Comparison of ENCODE assay signal across 22 mouse cellular contexts in genomic region chr1:128706167-128706566, GRCm38 (mm10).
A peak's percentile ranks its signal among the peaks of the same experiment; 100 is the strongest.
DNase-seq lines count a peak whose midpoint lies in the region; ATAC-seq and TF ChIP-seq lines count a peak whose summit lies in the region.
"Had no signal": no experiment of that assay in that cellular context is flagged by ENCODE, and none has a peak within 500 bp of the region (broad histone marks: within the 10 kb centered on the region; RNA-seq: fewer than 3 reads in every experiment).

No protein-coding gene starts in this region.

- no peak overlapping the region for H3K4me2 ChIP-seq in midbrain, embryonic 16.5 days (ENCODE audit: low read length)
- H3K4me2 ChIP-seq in CH12.LX (ENCODE audit: insufficient read depth, low read depth, poor library complexity, severe bottlenecking): no peak overlapping the region
- no peak overlapping the region for H3K4me2 ChIP-seq in hindbrain, embryonic 11.5 days (replicated peaks; ENCODE audit: low read depth, low read length)
- H3K4me2 ChIP-seq: embryonic facial prominence, embryonic 12.5 days; forebrain, embryonic 13.5 days; forebrain, embryonic 15.5 days had no signal

- no peaks in the 10 kb centered on the region for H3K36me3 ChIP-seq in midbrain, embryonic 10.5 days
- no peaks in the 10 kb centered on the region for H3K36me3 ChIP-seq in midbrain, embryonic 16.5 days (ENCODE audit: control insufficient read depth, insufficient read depth, low read length)
- H3K36me3 ChIP-seq in CH12.LX (replicated peaks in 1 of 2; ENCODE audit: control insufficient read depth in 1 of 2, insufficient read depth in 1 of 2, low read length in 1 of 2): no peaks in the 10 kb centered on the region
- no peaks in the 10 kb centered on the region for H3K36me3 ChIP-seq in small intestine, adult 2 months (ENCODE audit: control insufficient read depth, insufficient read depth, low read length)
- H3K36me3 ChIP-seq in hindbrain, embryonic 11.5 days (ENCODE audit: control insufficient read depth, insufficient read depth, low read length): no peaks in the 10 kb centered on the region
- H3K36me3 ChIP-seq: embryonic facial prominence, embryonic 10.5 days; embryonic facial prominence, embryonic 12.5 days; forebrain, embryonic 15.5 days; G1E had no signal

- in situ Hi-C loops in CH12.LX (cut with MboI; ENCODE audit: low pct_ligation_motif_present, low pct_unique_long_range_greater_than_20kb, low sequenced_read_pairs): no loop called here

- 85% methylated on average over 2 of the region's 2 CpGs for WGBS in midbrain, embryonic 10.5 days
- 89% methylated on average over 2 of the region's 2 CpGs for WGBS in midbrain, embryonic 16.5 days
- 59% methylated on average over 2 of the region's 2 CpGs for WGBS in bone marrow, adult 2 months
- 78% methylated on average over 2 of the region's 2 CpGs for WGBS in small intestine, adult 2 months
- 85% methylated on average over 2 of the region's 2 CpGs for WGBS in hindbrain, embryonic 11.5 days

- no peaks in the 10 kb centered on the region for H3K27me3 ChIP-seq in midbrain, embryonic 10.5 days (ENCODE audit: low read depth, poor library complexity, severe bottlenecking)
- H3K27me3 ChIP-seq in midbrain, embryonic 16.5 days (ENCODE audit: control insufficient read depth, insufficient read depth, low read depth, low read length): no peaks in the 10 kb centered on the region
- H3K27me3 ChIP-seq in CH12.LX (replicated peaks): no peaks in the 10 kb centered on the region
- H3K27me3 ChIP-seq in small intestine, adult 2 months (ENCODE audit: control insufficient read depth, insufficient read depth, low read length): no peaks in the 10 kb centered on the region
- H3K27me3 ChIP-seq in hindbrain, embryonic 11.5 days (ENCODE audit: control insufficient read depth, insufficient read depth, low read length): no peaks in the 10 kb centered on the region
- H3K27me3 ChIP-seq: embryonic facial prominence, embryonic 12.5 days; forebrain, embryonic 13.5 days; forebrain, embryonic 15.5 days had no signal

- DNase-seq in midbrain, embryonic 10.5 days (ENCODE audit: low spot score): no peak
- no peak for DNase-seq in CH12.LX (ENCODE audit: extremely low read depth)
- no peak for DNase-seq in hindbrain, embryonic 11.5 days (ENCODE audit: low spot score)
- no peak for DNase-seq in Muller cell, postnatal 12 days (ENCODE audit: inconsistent ontology term)
- DNase-seq in layer of hippocampus, adult 9-11 months: no peak
- DNase-seq: adrenal gland, adult 2 months; adrenal gland, postnatal 10 days; adrenal gland, postnatal 25 days; cerebellum, adult 11-12 months; cerebellum, adult 2 months; cerebellum, adult 9-10 months; cerebellum, postnatal 10 days; cerebellum, postnatal 25 days; forebrain, postnatal 0 days had no signal

- no peak for TF ChIP-seq EP300 in CH12.LX (IDR thresholded peaks at IDR 0.05; ENCODE audit: low read length)

- H3K4me3 ChIP-seq in midbrain, embryonic 10.5 days: no peak overlapping the region
- H3K4me3 ChIP-seq in midbrain, embryonic 16.5 days (ENCODE audit: low read depth, low read length): no peak overlapping the region
- H3K4me3 ChIP-seq in CH12.LX (replicated peaks in 1 of 3; ENCODE audit: low read depth in 2 of 3, low read length in 2 of 3, poor library complexity in 1 of 3): no peak overlapping the region
- H3K4me3 ChIP-seq in bone marrow, adult 2 months (replicated peaks; ENCODE audit: control insufficient read depth, low read depth, low read length): no peak overlapping the region
- no peak overlapping the region for H3K4me3 ChIP-seq in small intestine, adult 2 months (ENCODE audit: low read depth, low read length)
- H3K4me3 ChIP-seq in hindbrain, embryonic 11.5 days (ENCODE audit: low read depth, low read length): no peak overlapping the region
- H3K4me3 ChIP-seq: embryonic facial prominence, embryonic 10.5 days; embryonic facial prominence, embryonic 12.5 days; forebrain, embryonic 13.5 days; forebrain, embryonic 15.5 days had no signal

- no peaks in the 10 kb centered on the region for H3K9me3 ChIP-seq in midbrain, embryonic 10.5 days (replicated peaks)
- no peaks in the 10 kb centered on the region for H3K9me3 ChIP-seq in midbrain, embryonic 16.5 days (replicated peaks; ENCODE audit: control insufficient read depth, low read length, poor library complexity, severe bottlenecking)
- H3K9me3 ChIP-seq in CH12.LX (replicated peaks; ENCODE audit: low read length): no peaks in the 10 kb centered on the region
- no peaks in the 10 kb centered on the region for H3K9me3 ChIP-seq in hindbrain, embryonic 11.5 days (ENCODE audit: control insufficient read depth, low read length)
- H3K9me3 ChIP-seq: embryonic facial prominence, embryonic 10.5 days; embryonic facial prominence, embryonic 12.5 days; forebrain, embryonic 13.5 days; forebrain, embryonic 15.5 days had no signal

- TF ChIP-seq POLR2A in CH12.LX (IDR thresholded peaks at IDR 0.05; ENCODE audit: low read depth, low read length): no peak
- TF ChIP-seq POLR2A in bone marrow, adult 2 months (IDR thresholded peaks at IDR 0.05; ENCODE audit: borderline replicate concordance, control insufficient read depth, low read depth, low read length): no peak
- no peak for TF ChIP-seq POLR2A in small intestine, adult 2 months (IDR thresholded peaks at IDR 0.05; ENCODE audit: low read depth, low read length)

- 0 out of 2 replicates have a peak overlapping the region, but pooled peaks have one; percentile 7 for H3K27ac ChIP-seq in midbrain, embryonic 10.5 days (replicated peaks)
- no peak overlapping the region for H3K27ac ChIP-seq in midbrain, embryonic 16.5 days (ENCODE audit: low read length)
- no peak overlapping the region for H3K27ac ChIP-seq in CH12.LX (ENCODE audit: insufficient read depth, low read depth)
- peak overlapping the region; percentile 98 for H3K27ac ChIP-seq in bone marrow, adult 2 months (ENCODE audit: control insufficient read depth, insufficient read depth, low read depth, low read length, poor library complexity)
- H3K27ac ChIP-seq in small intestine, adult 2 months (ENCODE audit: insufficient read depth, low read depth, low read length): peak overlapping the region; percentile 33
- H3K27ac ChIP-seq in hindbrain, embryonic 11.5 days (ENCODE audit: low read depth, low read length): no peak overlapping the region
- H3K27ac ChIP-seq: embryonic facial prominence, embryonic 10.5 days; embryonic facial prominence, embryonic 12.5 days; forebrain, embryonic 13.5 days; forebrain, embryonic 15.5 days had no signal

- ATAC-seq in midbrain, embryonic 16.5 days: no peak
- no peak for ATAC-seq in hindbrain, embryonic 11.5 days (ENCODE audit: low FRiP score)
- ATAC-seq: forebrain, embryonic 13.5 days; forebrain, embryonic 15.5 days; forebrain, postnatal 0 days had no signal

- TF ChIP-seq RAD21 in CH12.LX (IDR thresholded peaks at IDR 0.05; ENCODE audit: low read depth, low read length): no peak

- H3K4me1 ChIP-seq in midbrain, embryonic 10.5 days: no peaks in the 10 kb centered on the region
- no peaks in the 10 kb centered on the region for H3K4me1 ChIP-seq in midbrain, embryonic 16.5 days (ENCODE audit: control insufficient read depth, insufficient read depth, low read length)
- peaks cover 43 to 68% of the 10 kb centered on the region in 2 experiments for H3K4me1 ChIP-seq in CH12.LX (ENCODE audit: control insufficient read depth in 1 of 2, insufficient read depth in 2 of 2)
- peaks cover 7% of the 10 kb centered on the region for H3K4me1 ChIP-seq in bone marrow, adult 2 months (ENCODE audit: control insufficient read depth, insufficient read depth, low read length)
- peaks cover 1% of the 10 kb centered on the region; the same call in 1 of the 2 replicates for H3K4me1 ChIP-seq in small intestine, adult 2 months (ENCODE audit: control insufficient read depth, insufficient read depth, insufficient read length, low read length)
- H3K4me1 ChIP-seq in hindbrain, embryonic 11.5 days (replicated peaks; ENCODE audit: control insufficient read depth, insufficient read depth, low read length): no peaks in the 10 kb centered on the region
- H3K4me1 ChIP-seq: embryonic facial prominence, embryonic 12.5 days; forebrain, embryonic 13.5 days; forebrain, embryonic 15.5 days had no signal

- dilution Hi-C loops in CH12.LX (cut with MboI; ENCODE audit: extremely low pct_ligation_motif_present, extremely low pct_unique_long_range_greater_than_20kb, low sequenced_read_pairs): no loop called here

- no peaks in the 10 kb centered on the region for H3K79me2 ChIP-seq in CH12.LX (replicated peaks; ENCODE audit: control insufficient read depth, extremely low read depth, insufficient read depth, poor library complexity, severe bottlenecking)

- no peak overlapping the region for H3K9ac ChIP-seq in midbrain, embryonic 16.5 days (ENCODE audit: low read depth, low read length)
- H3K9ac ChIP-seq in CH12.LX (ENCODE audit: insufficient read depth, low read depth): no peak overlapping the region
- H3K9ac ChIP-seq in hindbrain, embryonic 11.5 days (ENCODE audit: low read depth, low read length): no peak overlapping the region
- H3K9ac ChIP-seq: embryonic facial prominence, embryonic 12.5 days; forebrain, embryonic 13.5 days; forebrain, embryonic 15.5 days; forebrain, postnatal 0 days had no signal

- TF ChIP-seq CTCF in CH12.LX (conservative IDR thresholded peaks at IDR 0.05 in 1 of 2, IDR thresholded peaks at IDR 0.05 in 1 of 2; ENCODE audit: low read depth in 2 of 2, low read length in 2 of 2): no peak
- TF ChIP-seq CTCF in bone marrow, adult 2 months (IDR thresholded peaks at IDR 0.05; ENCODE audit: control insufficient read depth, insufficient read depth, low read length): no peak
- no peak for TF ChIP-seq CTCF in small intestine, adult 2 months (IDR thresholded peaks at IDR 0.05; ENCODE audit: extremely low read depth, insufficient read length, insufficient replicate concordance, low read depth, low read length)

TF ChIP-seq in CH12.LX, 34 proteins besides CTCF, POLR2A, EP300 and RAD21:
- peak; percentile 62; the same call in 1 of the 2 replicates for TF ChIP-seq IRF4 (IDR thresholded peaks at IDR 0.05; ENCODE audit: low read depth, low read length)
- no peak for TF ChIP-seq ZKSCAN1 (IDR thresholded peaks at IDR 0.05; ENCODE audit: borderline replicate concordance, low read depth, low read length)
- no peak for TF ChIP-seq SIN3A (IDR thresholded peaks at IDR 0.05; ENCODE audit: low read length)
- no peak for TF ChIP-seq USF1 (IDR thresholded peaks at IDR 0.05; ENCODE audit: low read depth, low read length)
- TF ChIP-seq CHD1 (IDR thresholded peaks at IDR 0.05; ENCODE audit: low read depth, low read length): no peak
- TF ChIP-seq KAT2A (IDR thresholded peaks at IDR 0.05; ENCODE audit: insufficient replicate concordance, low read length): no peak
- TF ChIP-seq USF2 (conservative IDR thresholded peaks at IDR 0.05; ENCODE audit: low read depth, low read length): no peak

Comparison
In these comparisons a context has a peak if more than half of its experiments do, and no peak if none do; other contexts are left out.
1. H3K27ac ChIP-seq: peak in midbrain, embryonic 10.5 days (single experiment), bone marrow, adult 2 months (single experiment) and small intestine, adult 2 months (single experiment); none in midbrain, embryonic 16.5 days (single experiment), CH12.LX (single experiment) and hindbrain, embryonic 11.5 days (single experiment).